Mouse (Mus musculus) embryonic fibroblast, embryonic 13.5 days (primary cell): ENCODE measurements around the gene Stk38. TPM values are rescaled to one million over a fixed set of nuclear protein-coding genes. Genes with fewer than 3 reads are reported as not detected.

Experiments used
- H3K27ac ChIP-seq: 2 replicates; pipeline ENCODE4 v1.5.1; 2012; ENCODE audit warnings: low read length, control low read depth, inconsistent platforms; ENCODE audit not compliant: insufficient read depth
- H3K4me1 ChIP-seq: 2 replicates; pipeline ENCODE4 v1.6.1; 2011; ENCODE audit warnings: low read length; ENCODE audit not compliant: control insufficient read depth, insufficient read depth
- H3K4me3 ChIP-seq: 2 replicates; pipeline ENCODE4 v1.5.1; 2011; ENCODE audit warnings: mild to moderate bottlenecking, control low read depth, low read length; ENCODE audit not compliant: insufficient read depth
- CTCF ChIP-seq: IDR thresholded peaks from 2 replicates; pipeline ENCODE4 v1.5.1; 2011; ENCODE audit warnings: mild to moderate bottlenecking, control low read depth, low read length, moderate library complexity, borderline replicate concordance; ENCODE audit not compliant: insufficient read depth
- POLR2A ChIP-seq: IDR thresholded peaks from 2 replicates; pipeline ENCODE4 v1.6.1; 2011; ENCODE audit warnings: low read depth, mild to moderate bottlenecking, control low read depth, low read length, moderate library complexity
- polyA plus RNA-seq: library from polyadenylated mRNA; stranded (reverse); fragments of >200 nt; gene quantifications from 2 replicates; pipeline ENCODE4 v1.2.4, GENCODE M21; 2011; ENCODE audit warnings: low read depth; ENCODE audit not compliant: missing spikeins, insufficient read length

The Stk38 gene
- polyA plus RNA-seq, 1 experiment, result 102 TPM

DNA sequence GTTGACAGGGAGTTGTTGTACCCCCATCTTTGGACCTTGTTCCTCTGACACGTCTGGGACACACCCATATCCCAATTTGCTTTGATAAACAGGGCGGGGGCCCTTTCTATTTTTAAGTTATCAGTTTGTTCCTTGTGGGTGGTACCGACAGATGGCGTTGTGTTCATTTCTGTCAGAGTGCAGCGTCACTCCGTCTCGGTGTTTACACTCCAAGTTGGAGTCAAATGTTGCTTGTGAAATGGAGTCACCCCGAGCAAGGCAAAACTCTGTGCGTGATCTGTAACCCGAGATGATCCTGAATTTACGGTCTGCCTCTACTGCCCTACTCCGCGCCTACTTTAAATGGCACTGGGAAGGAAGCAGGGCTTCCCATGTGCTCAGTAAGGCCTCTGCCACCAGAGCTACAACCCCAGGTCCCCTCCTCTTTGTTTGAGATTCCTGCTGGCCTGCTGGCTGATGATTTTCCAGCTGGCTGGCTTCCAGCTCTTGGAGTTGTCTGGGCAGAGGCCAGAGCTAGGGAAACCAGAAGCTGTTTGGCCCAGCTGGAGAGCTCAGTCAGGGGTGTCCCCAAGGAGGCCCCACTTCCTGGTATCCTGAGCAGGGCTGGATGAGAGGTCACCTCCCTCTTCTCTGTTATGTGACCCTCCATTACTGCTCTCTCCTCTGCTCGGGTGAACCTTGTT lies 77.3 kb downstream of the Stk38 start:
- TF ChIP-seq POLR2A, result no peak; the same call in 1 of the 2 replicates
- peak; percentile 32; the same call in 1 of the 2 replicates for TF ChIP-seq CTCF
- peak overlapping the region; percentile 70 for H3K27ac ChIP-seq
- no peak overlapping the region for H3K4me3 ChIP-seq
- peaks cover 5% of the 10 kb centered on the region; the same call in 1 of the 2 replicates for H3K4me1 ChIP-seq

DNA sequence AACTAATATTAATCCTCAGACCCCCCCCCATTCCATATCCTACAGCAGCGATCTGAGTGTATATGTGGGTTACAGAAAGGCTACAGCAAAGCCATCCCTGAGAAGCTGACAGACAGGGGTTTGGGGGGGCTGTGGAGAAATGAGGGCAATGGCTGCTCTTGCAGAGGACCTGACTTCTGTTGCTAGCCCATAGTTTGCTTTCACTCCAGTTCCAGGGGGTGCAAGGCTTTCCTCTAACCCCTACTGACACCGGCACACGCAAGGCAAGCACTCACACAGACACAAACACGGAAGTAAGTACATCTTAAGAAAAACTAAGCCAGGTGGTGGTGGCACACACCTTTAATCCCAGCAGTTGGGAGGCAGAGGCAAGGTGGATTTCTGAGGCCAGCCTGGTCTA lies 78.4 kb downstream of the Stk38 start:
- Histone ChIP-seq H3K4me3 (no peak overlapping the region), H3K4me1 (peaks cover 5% of the 10 kb centered on the region), H3K27ac (no peak overlapping the region)
- TF ChIP-seq CTCF (no peak), POLR2A (no peak)

DNA sequence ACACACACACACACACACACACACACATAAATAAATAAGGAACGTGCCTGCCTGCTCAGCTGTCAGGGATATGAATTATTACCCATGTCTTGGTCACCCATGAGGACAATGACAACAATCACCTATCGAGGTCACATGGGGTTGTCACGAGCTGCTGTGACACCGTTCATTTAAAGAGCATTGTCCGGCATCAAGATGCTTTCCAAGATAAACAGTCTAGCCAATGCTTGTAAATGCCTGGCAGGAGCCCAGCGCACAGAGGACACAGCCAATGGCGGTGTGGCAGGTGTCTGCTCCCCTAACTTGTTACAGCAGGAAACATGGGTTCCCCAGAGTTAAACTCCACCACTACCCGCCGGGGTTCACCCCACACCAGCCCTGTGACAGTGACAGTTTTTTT lies 79.8 kb downstream of the Stk38 start:
- no peak for TF ChIP-seq POLR2A
- TF ChIP-seq CTCF, result no peak
- no peak overlapping the region for H3K4me3 ChIP-seq
- H3K27ac ChIP-seq, result no peak overlapping the region
- H3K4me1 ChIP-seq, result peaks cover 5% of the 10 kb centered on the region

DNA sequence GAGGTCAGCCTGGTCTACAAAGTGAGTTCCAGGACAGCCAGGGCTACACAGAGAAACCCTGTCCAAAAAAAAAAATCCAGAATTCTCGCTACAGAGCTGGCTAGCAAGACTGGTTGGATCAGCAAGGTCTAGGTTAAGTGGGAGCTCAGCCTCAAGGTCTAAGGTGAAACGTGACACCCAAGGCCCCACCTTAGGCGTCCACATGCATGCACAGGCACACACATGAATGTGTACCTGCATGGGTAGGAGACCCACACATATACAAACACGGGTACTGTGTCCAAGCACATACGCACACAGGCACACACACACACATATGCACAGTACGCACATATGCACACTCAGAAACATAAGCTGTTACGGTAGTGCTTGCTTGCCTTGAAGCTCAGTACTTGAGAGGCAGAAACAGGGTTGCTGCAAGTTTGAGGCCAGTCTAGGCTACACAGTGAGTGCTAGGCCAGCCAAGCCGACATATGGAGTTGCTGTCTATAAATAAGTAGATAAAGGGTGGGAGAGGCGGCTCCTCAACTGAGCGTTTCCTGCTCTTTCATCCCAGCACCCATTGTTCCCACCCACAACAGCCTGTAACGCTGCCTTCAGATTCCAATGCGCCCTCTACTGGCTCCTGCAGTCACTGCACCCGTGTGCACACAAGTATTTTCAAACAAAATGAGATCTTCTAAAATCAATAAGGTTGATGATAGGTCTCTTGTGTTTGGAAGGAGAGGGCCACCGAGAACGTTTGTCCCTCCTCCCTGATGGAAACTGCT lies 80.7 kb downstream of the Stk38 start:
- TF ChIP-seq CTCF (peak; percentile 62; the same call in 1 of the 2 replicates), POLR2A (no peak)
- Histone ChIP-seq H3K4me3 (no peak overlapping the region), H3K27ac (no peak overlapping the region)

DNA sequence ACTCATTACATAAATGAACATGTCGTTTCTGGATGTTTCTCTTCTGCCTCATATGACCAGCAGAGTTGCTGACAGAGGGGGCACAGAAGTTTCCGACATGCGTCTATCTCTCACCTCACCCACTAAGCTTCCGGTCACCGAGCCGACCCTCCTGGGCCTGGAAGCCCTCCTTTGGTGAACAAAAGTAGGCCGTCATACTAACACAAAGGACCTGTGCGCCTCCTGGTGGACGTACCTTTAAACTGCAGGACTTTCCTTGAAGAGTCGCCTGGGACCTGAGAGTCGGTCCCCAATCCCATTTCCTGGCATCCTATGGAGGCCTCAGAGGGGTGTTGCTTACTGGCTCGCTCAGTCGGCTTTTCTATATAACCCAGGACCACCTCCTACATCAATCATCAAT lies 81.4 kb downstream of the Stk38 start:
- no peak overlapping the region for H3K4me3 ChIP-seq
- H3K4me1 ChIP-seq, result peaks cover 2% of the 10 kb centered on the region; the same call in 1 of the 2 replicates
- TF ChIP-seq CTCF (peak; percentile 40; the same call in 1 of the 2 replicates), POLR2A (no peak)
- no peak overlapping the region for H3K27ac ChIP-seq

More for the DNA sequence above, 80.7 kb downstream of the Stk38 start:
- peaks cover 5% of the 10 kb centered on the region for H3K4me1 ChIP-seq

DNA sequence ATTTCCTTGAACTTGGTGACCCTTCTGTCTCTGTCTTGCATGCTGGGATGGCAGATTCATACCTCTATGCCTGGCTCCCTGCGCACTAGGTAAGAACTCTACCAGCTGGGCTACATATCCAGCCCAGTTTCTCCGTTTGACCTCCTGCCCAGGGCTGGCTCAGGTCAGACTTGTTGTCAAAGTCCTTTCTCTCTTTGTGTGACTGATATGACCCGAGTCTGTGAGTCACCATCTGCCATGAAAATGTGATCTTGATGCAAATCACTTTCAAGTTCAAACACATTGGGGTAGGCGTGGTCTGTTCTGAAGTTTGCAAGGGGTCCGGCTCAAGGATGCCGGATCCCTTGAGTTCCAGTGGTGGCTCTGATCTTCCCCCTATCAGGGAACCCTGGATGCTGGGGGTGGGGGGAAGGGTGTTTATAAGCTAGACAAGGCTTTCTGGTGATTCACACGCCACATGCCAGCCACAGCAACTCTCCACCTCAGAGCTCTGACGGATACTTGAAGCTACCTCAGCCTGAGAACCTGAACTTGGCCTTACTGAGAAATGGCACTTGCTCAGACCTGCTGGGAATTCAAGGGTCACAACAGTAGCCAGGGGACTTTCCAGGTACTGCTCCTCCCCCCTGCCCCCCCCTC lies 82.7 kb downstream of the Stk38 start:
- H3K27ac ChIP-seq, result no peak overlapping the region
- TF ChIP-seq CTCF (no peak), POLR2A (no peak)
- no peak overlapping the region for H3K4me3 ChIP-seq
- H3K4me1 ChIP-seq, result no peaks in the 10 kb centered on the region; the same call in 1 of the 2 replicates

DNA sequence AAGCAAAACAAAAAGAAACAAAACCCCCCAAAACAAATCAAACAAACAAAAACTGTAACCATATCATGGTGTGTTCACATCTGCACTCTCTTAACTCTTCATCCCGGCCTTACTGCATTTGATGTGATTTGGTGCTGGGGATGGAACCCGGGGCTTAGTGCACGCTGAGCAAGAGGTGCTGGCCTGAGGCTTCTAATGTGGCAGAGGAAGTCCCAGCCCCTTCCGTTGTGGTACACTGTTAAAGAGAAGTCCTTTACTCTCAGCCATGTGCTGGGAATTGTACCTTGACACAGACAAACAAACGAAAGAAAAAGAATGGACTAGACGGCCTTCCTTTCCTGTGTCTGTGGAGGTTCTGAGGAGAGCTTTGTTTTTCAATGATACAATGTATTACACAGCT lies 85.7 kb downstream of the Stk38 start:
- Histone ChIP-seq H3K27ac (no peak overlapping the region), H3K4me3 (no peak overlapping the region), H3K4me1 (no peaks in the 10 kb centered on the region; the same call in 1 of the 2 replicates)
- TF ChIP-seq POLR2A, result no peak
- TF ChIP-seq CTCF, result no peak

DNA sequence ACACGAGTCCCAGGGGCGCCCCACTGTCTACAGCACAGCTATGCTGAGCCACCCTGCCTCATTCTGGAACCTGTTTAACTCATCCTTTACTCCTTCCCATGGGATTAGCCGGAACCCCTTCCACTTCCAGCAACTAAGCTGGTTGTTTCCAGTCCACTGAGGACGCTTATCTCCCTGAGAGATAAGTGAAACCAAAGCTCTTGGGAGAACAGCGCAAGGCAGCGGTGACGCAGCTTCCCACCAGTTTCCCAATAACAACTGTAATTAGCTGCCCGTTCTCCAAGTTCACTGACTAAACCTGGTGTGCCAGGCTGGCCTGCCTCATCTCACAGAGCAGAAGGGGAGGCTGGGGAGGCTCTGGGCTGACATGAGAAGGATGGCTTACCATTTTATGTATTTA lies 86.7 kb downstream of the Stk38 start:
- H3K4me1 ChIP-seq, result no peaks in the 10 kb centered on the region; the same call in 1 of the 2 replicates
- no peak overlapping the region for H3K27ac ChIP-seq
- H3K4me3 ChIP-seq, result no peak overlapping the region
- TF ChIP-seq CTCF (no peak), POLR2A (no peak)

Other genes starting within 250 kb of the Stk38 start
- 12.4 and 24.2 TPM in 2 replicates for gene Mapk13, start 238.7 kb downstream of the Stk38 start, polyA plus RNA-seq
- 41.9 and 43.7 TPM in 2 replicates for gene Brpf3, start 206.9 kb downstream of the Stk38 start, polyA plus RNA-seq
- not detected in 2 replicates for gene Pnpla1, start 149.6 kb downstream of the Stk38 start, polyA plus RNA-seq
- not detected in 2 replicates for gene 4930539E08Rik, start 92.7 kb downstream of the Stk38 start, polyA plus RNA-seq
- gene Pxt1, start 64.2 kb downstream of the Stk38 start, polyA plus RNA-seq, result not detected in 2 replicates
- gene Kctd20, start 56.0 kb downstream of the Stk38 start, polyA plus RNA-seq, result 72.2 and 77.5 TPM in 2 replicates
- gene Srsf3, start 24.6 kb upstream of the Stk38 start, polyA plus RNA-seq, result 253 and 262 TPM in 2 replicates
- gene Cdkn1a, start 83.0 kb upstream of the Stk38 start, polyA plus RNA-seq, result 453 and 677 TPM in 2 replicates
- not detected in 2 replicates for gene Rab44, start 106.2 kb upstream of the Stk38 start, polyA plus RNA-seq
- not detected in 2 replicates for gene Cpne5, start 230.2 kb upstream of the Stk38 start, polyA plus RNA-seq